Mouse (Mus musculus) ES-Bruce4 (cell line): ENCODE measurements around the gene Hspa1b. TPM values are rescaled to one million over a fixed set of nuclear protein-coding genes. Genes with fewer than 3 reads are reported as not detected.

ENCODE experiments used
- H3K27ac ChIP-seq: 2 replicates; pipeline ENCODE4 v1.5.1; 2012; ENCODE audit warnings: low read length, inconsistent platforms; ENCODE audit not compliant: insufficient read depth
- H3K27me3 ChIP-seq: 2 replicates; pipeline ENCODE4 v1.6.1; 2012; ENCODE audit warnings: mild to moderate bottlenecking, low read length, inconsistent platforms; ENCODE audit not compliant: control insufficient read depth, poor library complexity, insufficient read depth, severe bottlenecking
- H3K36me3 ChIP-seq: 2 replicates; pipeline ENCODE4 v1.6.1; 2012; ENCODE audit warnings: inconsistent platforms, mild to moderate bottlenecking, low read length, moderate library complexity; ENCODE audit not compliant: control insufficient read depth, poor library complexity, insufficient read depth, severe bottlenecking
- H3K4me1 ChIP-seq: one replicate; pipeline ENCODE4 v1.8.1; 2011; ENCODE audit warnings: low read length; ENCODE audit not compliant: control insufficient read depth, insufficient read depth
- H3K4me3 ChIP-seq: 2 replicates; pipeline ENCODE4 v1.5.1; 2011; ENCODE audit warnings: low read depth, mild to moderate bottlenecking, low read length
- H3K9ac ChIP-seq: 2 replicates; pipeline ENCODE4 v1.6.1; 2012; ENCODE audit warnings: low read depth, mild to moderate bottlenecking, inconsistent platforms; ENCODE audit not compliant: poor library complexity, severe bottlenecking
- H3K9me3 ChIP-seq: replicated peaks from 2 replicates; pipeline ENCODE4 v1.6.1; 2012; ENCODE audit warnings: mild to moderate bottlenecking, low read length, inconsistent platforms; ENCODE audit not compliant: control insufficient read depth, poor library complexity, insufficient read depth, severe bottlenecking
- CTCF ChIP-seq: IDR thresholded peaks from one replicate; pipeline ENCODE4 v1.8.1; 2011; ENCODE audit warnings: low read depth, low read length
- EP300 ChIP-seq: IDR thresholded peaks from 2 replicates; pipeline ENCODE4 v1.6.1; 2011; ENCODE audit warnings: low read depth, low read length; ENCODE audit not compliant: insufficient read depth
- POLR2A ChIP-seq: IDR thresholded peaks from one replicate; pipeline ENCODE4 v1.8.1; 2011; ENCODE audit warnings: low read length; ENCODE audit not compliant: insufficient read depth
- polyA plus RNA-seq: library from polyadenylated mRNA; stranded (reverse); fragments of >200 nt; gene quantifications from 2 replicates; pipeline ENCODE4 v1.2.4, GENCODE M21; 2011; ENCODE audit warnings: low read depth; ENCODE audit not compliant: missing spikeins, insufficient read depth, insufficient read length

Hspa1b gene
- polyA plus RNA-seq, 1 experiment, result 3.0 TPM

- Histone ChIP-seq H3K9ac (peak within 1 kb of the TSS; percentile 22; the same call in 1 of the 2 replicates), H3K27ac (no peak within 1 kb of the TSS), H3K4me3 (peak within 1 kb of the TSS; percentile 26), H3K27me3 (no peaks in the 10 kb centered on the region), H3K9me3 (no peaks in the 10 kb centered on the region), H3K36me3 (peaks cover 11% of the 10 kb centered on the region; the same call in 1 of the 2 replicates), H3K4me1 (peaks cover 2% of the 10 kb centered on the region)
- TF ChIP-seq CTCF (no peak), POLR2A (no peak), EP300 (no peak)
Observed at GRCm38 (mm10) chr17:34913930-34914665, 44.9 kb downstream of the Hspa1b start, which contains the start of gene Slc44a4. Gene Slc44a4, plus strand, starts transcription at chr17:34914466.

GRCm38 (mm10) chr17:34911945-34912351, 47.1 kb downstream of the Hspa1b start:
- TF ChIP-seq CTCF (peak; percentile 99), POLR2A (no peak)
- no peaks in the 10 kb centered on the region for H3K27me3 ChIP-seq
- H3K9me3 ChIP-seq, result no peaks in the 10 kb centered on the region
- peak overlapping the region; percentile 48 for H3K4me3 ChIP-seq
- peaks cover 2% of the 10 kb centered on the region for H3K4me1 ChIP-seq
- H3K36me3 ChIP-seq, result peaks cover 19% of the 10 kb centered on the region
- no peak overlapping the region for H3K27ac ChIP-seq
- H3K9ac ChIP-seq, result no peak overlapping the region

GRCm38 (mm10) chr17:34910982-34911381, 48.1 kb downstream of the Hspa1b start:
- peak overlapping the region; percentile 10 for H3K27ac ChIP-seq
- no peaks in the 10 kb centered on the region for H3K27me3 ChIP-seq
- TF ChIP-seq EP300 (peak; percentile 95), POLR2A (peak; percentile 42), CTCF (no peak)
- peak overlapping the region; percentile 48 for H3K4me3 ChIP-seq
- peak overlapping the region; percentile 23; the same call in 1 of the 2 replicates for H3K9ac ChIP-seq
- peaks cover 2% of the 10 kb centered on the region for H3K4me1 ChIP-seq
- peaks cover 19% of the 10 kb centered on the region for H3K36me3 ChIP-seq
- no peaks in the 10 kb centered on the region for H3K9me3 ChIP-seq

Other genes starting within 250 kb of the Hspa1b start
- 0.12 and 0.23 TPM in 2 replicates for gene C4b, start 215.4 kb downstream of the Hspa1b start, polyA plus RNA-seq
- not detected in 2 replicates for gene Cyp21a1, start 154.7 kb downstream of the Hspa1b start, polyA plus RNA-seq
- 18.7 and 25.8 TPM in 2 replicates for gene Stk19, start 122.3 kb downstream of the Hspa1b start, polyA plus RNA-seq
- 22.6 and 24.5 TPM in 2 replicates for gene Dxo, start 122.2 kb downstream of the Hspa1b start, polyA plus RNA-seq
- 12.7 and 13.1 TPM in 2 replicates for gene Skiv2l, start 109.0 kb downstream of the Hspa1b start, polyA plus RNA-seq
- gene Nelfe, start 108.8 kb downstream of the Hspa1b start, polyA plus RNA-seq, result 53.0 and 63.6 TPM in 2 replicates
- not detected in 2 replicates for gene Cfb, start 96.7 kb downstream of the Hspa1b start, polyA plus RNA-seq
- 22.8 and 24.7 TPM in 2 replicates for gene Zbtb12, start 79.8 kb downstream of the Hspa1b start, polyA plus RNA-seq
- 0.41 TPM in 1 of 2 replicates, not detected in the other for gene Gm20547, start 77.2 kb downstream of the Hspa1b start, polyA plus RNA-seq
- gene C2, start 61.0 kb downstream of the Hspa1b start, polyA plus RNA-seq, result 9.9 and 10.8 TPM in 2 replicates
- gene Ehmt2, start 60.8 kb downstream of the Hspa1b start, polyA plus RNA-seq, result 60.9 and 75.4 TPM in 2 replicates
- 5.3 and 5.8 TPM in 2 replicates for gene Slc44a4, start 44.8 kb downstream of the Hspa1b start, polyA plus RNA-seq
- 13.6 and 15.1 TPM in 2 replicates for gene Neu1, start 28.0 kb downstream of the Hspa1b start, polyA plus RNA-seq
- gene Gm20481, start 10.7 kb upstream of the Hspa1b start, polyA plus RNA-seq, result not detected in 2 replicates
- gene Hspa1a, start 12.9 kb upstream of the Hspa1b start, polyA plus RNA-seq, result 1.9 and 2.5 TPM in 2 replicates
- 0.25 TPM in 1 of 2 replicates, not detected in the other for gene Hspa1l, start 13.5 kb upstream of the Hspa1b start, polyA plus RNA-seq
- gene Lsm2, start 22.6 kb upstream of the Hspa1b start, polyA plus RNA-seq, result 163 and 166 TPM in 2 replicates
- 108 and 123 TPM in 2 replicates for gene Vars, start 41.7 kb upstream of the Hspa1b start, polyA plus RNA-seq
- 0.30 and 0.33 TPM in 2 replicates for gene Vwa7, start 57.3 kb upstream of the Hspa1b start, polyA plus RNA-seq
- 1.7 and 3.9 TPM in 2 replicates for gene Sapcd1, start 68.8 kb upstream of the Hspa1b start, polyA plus RNA-seq
- gene Msh5, start 87.5 kb upstream of the Hspa1b start, polyA plus RNA-seq, result 6.7 and 7.4 TPM in 2 replicates
- gene Clic1, start 90.7 kb upstream of the Hspa1b start, polyA plus RNA-seq, result 173 and 182 TPM in 2 replicates
- 92.5 and 101 TPM in 2 replicates for gene Ddah2, start 99.8 kb upstream of the Hspa1b start, polyA plus RNA-seq
- gene Ly6g6c, start 106.2 kb upstream of the Hspa1b start, polyA plus RNA-seq, result 3.7 and 4.0 TPM in 2 replicates
- gene Mpig6b, start 106.9 kb upstream of the Hspa1b start, polyA plus RNA-seq, result 2.8 and 3.3 TPM in 2 replicates
- gene Ly6g6e, start 117.7 kb upstream of the Hspa1b start, polyA plus RNA-seq, result 27.5 and 31.2 TPM in 2 replicates
- gene Ly6g6d, start 118.8 kb upstream of the Hspa1b start, polyA plus RNA-seq, result 1.3 and 1.9 TPM in 2 replicates
- not detected in 2 replicates for gene Ly6g6f, start 126.4 kb upstream of the Hspa1b start, polyA plus RNA-seq
- gene Abhd16a, start 130.0 kb upstream of the Hspa1b start, polyA plus RNA-seq, result 12.7 and 15.6 TPM in 2 replicates
- gene Ly6g5c, start 149.0 kb upstream of the Hspa1b start, polyA plus RNA-seq, result not detected in 2 replicates
- gene Ly6g5b, start 156.2 kb upstream of the Hspa1b start, polyA plus RNA-seq, result not detected in 2 replicates
- gene Gpank1, start 162.2 kb upstream of the Hspa1b start, polyA plus RNA-seq, result 18.9 and 19.1 TPM in 2 replicates
- gene Csnk2b, start 162.8 kb upstream of the Hspa1b start, polyA plus RNA-seq, result 146 and 173 TPM in 2 replicates
- 4.3 and 8.1 TPM in 2 replicates for gene D17H6S53E, start 167.1 kb upstream of the Hspa1b start, polyA plus RNA-seq
- not detected in 2 replicates for gene Apom, start 172.8 kb upstream of the Hspa1b start, polyA plus RNA-seq
- gene Bag6, start 175.9 kb upstream of the Hspa1b start, polyA plus RNA-seq, result 231 and 262 TPM in 2 replicates
- gene Prrc2a, start 205.7 kb upstream of the Hspa1b start, polyA plus RNA-seq, result 236 and 256 TPM in 2 replicates
- 2.1 TPM in 1 of 2 replicates, not detected in the other for gene Aif1, start 216.8 kb upstream of the Hspa1b start, polyA plus RNA-seq
- gene Lst1, start 229.2 kb upstream of the Hspa1b start, polyA plus RNA-seq, result 2.3 and 2.5 TPM in 2 replicates
- 10.7 and 14.2 TPM in 2 replicates for gene Ltb, start 235.2 kb upstream of the Hspa1b start, polyA plus RNA-seq
- not detected in 2 replicates for gene Tnf, start 242.8 kb upstream of the Hspa1b start, polyA plus RNA-seq
- gene Lta, start 246.1 kb upstream of the Hspa1b start, polyA plus RNA-seq, result 0.64 TPM in 1 of 2 replicates, not detected in the other